Mouse (Mus musculus) liver, embryonic 14.5 days (tissue): ENCODE results near the gene Rab35. TPM values are rescaled to one million over a fixed set of nuclear protein-coding genes. Genes with fewer than 3 reads are reported as not detected.

Source experiments
- ATAC-seq: fragments of 200-750 bp; cut with Nextera tagmentation; 2 replicates; pipeline ENCODE4 v1.8.0; 2017; ENCODE audit warnings: moderate number of reproducible peaks, mild to moderate bottlenecking, moderate library complexity; ENCODE audit not compliant: insufficient read depth
- DNase-seq, 3 experiments: peaks; one replicate each; pipeline ENCODE4 v3.0.0-alpha.2; 2012 to 2013; ENCODE audit warnings: low read depth in 3 of 3, low spot score in 3 of 3
- H3K27ac ChIP-seq: fragments of 300-500 bp; sonication (generic); 2 replicates; pipeline ENCODE4 v1.5.1; 2014; ENCODE audit warnings: moderate library complexity, mild to moderate bottlenecking, control low read depth, inconsistent platforms
- H3K27me3 ChIP-seq: fragments of 300-500 bp; sonication (generic); 2 replicates; pipeline ENCODE4 v1.6.1; 2014; ENCODE audit warnings: mild to moderate bottlenecking, low read length, moderate library complexity; ENCODE audit not compliant: control insufficient read depth, insufficient read depth
- H3K36me3 ChIP-seq: fragments of 300-500 bp; sonication (generic); replicated peaks from 2 replicates; pipeline ENCODE4 v1.6.1; 2014; ENCODE audit warnings: low read depth; ENCODE audit not compliant: control insufficient read depth, insufficient read depth
- H3K4me1 ChIP-seq, 2 experiments: fragments of 200-500 bp in 1 of 2; fragments of 300-500 bp in 1 of 2; sonication (generic) in 1 of 2; replicated peaks; 2 replicates each; pipeline ENCODE4 v1.6.1; 2012 to 2014; ENCODE audit warnings: antibody characterized with exemption in 1 of 2, inconsistent platforms in 1 of 2, low read length in 1 of 2; ENCODE audit not compliant: control insufficient read depth in 2 of 2, insufficient read depth in 2 of 2
- H3K4me2 ChIP-seq: fragments of 300-500 bp; sonication (generic); 2 replicates; pipeline ENCODE4 v1.6.1; 2014; ENCODE audit warnings: low read depth, mild to moderate bottlenecking, control low read depth, moderate library complexity
- H3K4me3 ChIP-seq, 2 experiments: fragments of 200-500 bp in 1 of 2; fragments of 300-500 bp in 1 of 2; sonication (generic) in 1 of 2; 2 replicates each; pipeline ENCODE4 v1.5.1; 2012 to 2014; ENCODE audit warnings: low read depth in 2 of 2, low read length in 2 of 2, mild to moderate bottlenecking in 2 of 2, control low read depth in 1 of 2, inconsistent platforms in 1 of 2, moderate library complexity in 1 of 2; ENCODE audit not compliant: insufficient read depth in 1 of 2
- H3K9ac ChIP-seq: fragments of 300-500 bp; sonication (generic); replicated peaks from 2 replicates; pipeline ENCODE4 v1.6.1; 2014; ENCODE audit warnings: mild to moderate bottlenecking, control low read depth, moderate library complexity
- H3K9me3 ChIP-seq: fragments of 300-500 bp; sonication (generic); 2 replicates; pipeline ENCODE4 v1.6.1; 2016; ENCODE audit warnings: low read length, mixed read lengths; ENCODE audit not compliant: control insufficient read depth
- CTCF ChIP-seq: IDR thresholded peaks from 2 replicates; pipeline ENCODE4 v1.5.1; 2016; ENCODE audit warnings: antibody characterized with exemption, low read depth, control low read depth
- EP300 ChIP-seq: IDR thresholded peaks from 2 replicates; pipeline ENCODE4 v1.6.1; 2016; ENCODE audit warnings: antibody characterized with exemption, low read depth
- WGBS: fragments of 180-500 bp; shearing (Covaris S2); extraction: QIAGEN DNeasy Blood & Tissue Kit; methylation state at CpG from one replicate; pipeline ENCODE4 v1.1.7; 2014; ENCODE audit not compliant: insufficient replicate concordance; 5-methylcytosine and 5-hydroxymethylcytosine counted together
- polyA plus RNA-seq, 2 experiments: library from polyadenylated mRNA; depleted of rRNA in 1 of 2; stranded (reverse) in 1 of 2; unstranded in 1 of 2; fragments of >200 nt; fragmentation: Nextera tagmentation in 1 of 2; extraction: Ambion mirVana in 1 of 2; gene quantifications; 2 replicates each; pipeline versions ENCODE4 v1.2.1 to v1.2.3; 2012 to 2014

The Rab35 gene
- polyA plus RNA-seq, 2 experiments = 14.9 to 28.2 TPM

DNA sequence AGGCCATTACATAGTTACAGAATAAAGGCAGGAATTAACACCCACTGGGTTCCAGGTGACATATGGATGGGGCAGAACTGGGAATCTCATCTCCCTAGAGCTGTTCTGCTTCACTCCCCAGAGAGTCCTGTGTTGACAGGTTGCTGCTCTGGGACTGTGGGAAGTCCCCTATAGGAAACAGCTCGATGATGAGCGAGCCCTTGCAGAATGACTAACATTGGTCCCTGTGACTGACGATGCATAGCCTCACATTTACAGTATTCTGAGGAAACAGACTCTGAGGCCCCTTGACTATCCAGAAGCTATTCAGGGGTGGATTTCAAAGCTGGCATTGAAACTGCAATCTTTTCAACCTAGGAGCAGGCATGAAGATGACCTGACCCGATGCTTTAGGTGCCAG, 2.0 kb upstream of the Rab35 start:
- H3K27me3 ChIP-seq = no peaks in the 10 kb centered on the region
- H3K9ac ChIP-seq = no peak overlapping the region
- ATAC-seq = no peak
- H3K4me2 ChIP-seq = no peak overlapping the region
- H3K27ac ChIP-seq = no peak overlapping the region
- WGBS = 78% methylated on average over 4 of the region's 4 CpGs
- TF ChIP-seq EP300 (no peak), CTCF (no peak)
- no peaks in the 10 kb centered on the region for H3K9me3 ChIP-seq
- no peaks in the 10 kb centered on the region; the same call in 1 of the 2 replicates for H3K36me3 ChIP-seq
- no peak for DNase-seq
- peaks cover 46 to 60% of the 10 kb centered on the region in 2 experiments for H3K4me1 ChIP-seq
- no peak overlapping the region for H3K4me3 ChIP-seq

DNA sequence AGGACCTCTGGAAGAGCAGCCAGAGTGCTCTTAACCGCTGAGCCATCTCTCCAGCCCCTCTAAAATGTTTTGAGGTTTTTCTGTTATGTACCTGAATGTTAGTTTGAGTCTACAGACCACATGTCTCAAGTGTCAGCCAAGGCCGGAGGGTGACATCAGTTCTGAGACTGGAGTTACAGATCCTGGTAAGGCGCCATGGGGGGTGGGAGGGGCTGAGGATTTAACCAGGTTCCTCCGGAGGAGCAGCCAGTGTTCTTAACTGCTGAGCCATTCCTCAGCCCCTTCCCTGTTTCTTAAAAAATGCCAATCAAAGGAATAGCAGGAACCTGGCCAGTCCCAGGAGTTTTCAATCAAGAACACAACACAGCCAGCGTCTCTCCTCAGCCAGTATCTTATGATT, 1.4 kb upstream of the Rab35 start:
- H3K27ac ChIP-seq = no peak overlapping the region; the same call in 1 of the 2 replicates
- no peak overlapping the region for H3K9ac ChIP-seq

DNA sequence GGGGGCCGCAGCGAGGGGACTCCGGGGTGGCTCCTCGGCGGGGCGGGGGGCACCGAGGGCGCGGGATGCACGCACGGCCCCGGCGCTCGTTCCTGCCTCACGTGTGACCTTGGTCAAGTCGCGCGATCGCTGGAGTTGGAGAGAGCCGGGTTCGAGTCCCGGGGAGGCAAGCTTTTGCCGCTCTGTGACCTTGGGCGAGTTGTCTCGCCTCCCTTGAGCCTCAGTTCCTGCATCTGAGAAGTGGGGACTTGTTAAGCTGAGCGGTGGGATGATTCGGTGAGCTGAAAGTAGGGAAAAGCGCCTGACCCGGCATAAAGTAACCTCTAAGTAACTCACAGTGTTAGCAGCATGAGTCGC, 628 bp downstream of the Rab35 start:
- Histone ChIP-seq H3K4me1 (peaks cover 34 to 51% of the 10 kb centered on the region in 2 experiments), H3K36me3 (peaks cover 2% of the 10 kb centered on the region), H3K4me2 (peak overlapping the region; percentile 70), H3K27ac (peak overlapping the region; percentile 86), H3K27me3 (no peaks in the 10 kb centered on the region), H3K4me3 (peak overlapping the region; percentile 79 to 94), H3K9me3 (no peaks in the 10 kb centered on the region), H3K9ac (peak overlapping the region; percentile 95)
- no peak for DNase-seq
- under 1% methylated on average over 29 of the region's 30 CpGs for WGBS
- ATAC-seq = no peak
- TF ChIP-seq CTCF = no peak
- TF ChIP-seq EP300 = no peak

More for the DNA sequence above, 1.4 kb upstream of the Rab35 start:
- ATAC-seq (no peak), DNase-seq (no peak)
- peak overlapping the region; percentile 87 for H3K4me2 ChIP-seq
- peaks cover 48 to 64% of the 10 kb centered on the region in 2 experiments for H3K4me1 ChIP-seq
- peak overlapping the region; percentile 85 to 94; a peak in 2 of 4 replicates for H3K4me3 ChIP-seq
- H3K36me3 ChIP-seq = peaks cover 2% of the 10 kb centered on the region
- no peaks in the 10 kb centered on the region for H3K9me3 ChIP-seq
- TF ChIP-seq CTCF (no peak), EP300 (no peak)
- H3K27me3 ChIP-seq = no peaks in the 10 kb centered on the region
- WGBS = 58% methylated on average over 5 of the region's 5 CpGs

DNA sequence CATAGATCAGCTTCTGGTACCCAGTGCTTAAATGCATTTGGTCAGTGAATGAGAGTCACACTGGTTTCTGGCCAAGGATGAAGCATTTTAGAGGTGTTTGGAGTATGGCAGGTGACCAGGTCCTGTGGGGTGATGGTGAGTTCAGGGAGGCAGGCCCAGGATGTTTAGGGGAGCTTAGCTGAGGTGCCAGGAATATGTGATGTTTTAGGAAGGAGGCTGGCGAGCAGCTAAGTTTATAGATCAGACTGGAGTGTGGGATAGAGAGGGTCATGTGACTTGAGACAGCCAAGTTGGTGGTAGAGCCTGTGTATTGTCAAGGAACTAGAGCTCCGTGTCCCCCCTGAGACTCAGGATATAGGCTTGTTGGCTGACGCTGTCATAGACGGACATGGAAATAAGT, 1.4 kb downstream of the Rab35 start:
- H3K4me3 ChIP-seq = peak overlapping the region; percentile 79 to 94
- WGBS = 49% methylated on average over 4 of the region's 4 CpGs
- peak overlapping the region; percentile 70 for H3K4me2 ChIP-seq
- peak overlapping the region; percentile 86 for H3K27ac ChIP-seq
- no peaks in the 10 kb centered on the region for H3K9me3 ChIP-seq
- peaks cover 27 to 44% of the 10 kb centered on the region in 2 experiments for H3K4me1 ChIP-seq
- no peak for DNase-seq
- ATAC-seq = no peak
- peaks cover 6% of the 10 kb centered on the region for H3K36me3 ChIP-seq
- TF ChIP-seq EP300 = no peak
- no peak for TF ChIP-seq CTCF
- peak overlapping the region; percentile 95 for H3K9ac ChIP-seq
- no peaks in the 10 kb centered on the region for H3K27me3 ChIP-seq

DNA sequence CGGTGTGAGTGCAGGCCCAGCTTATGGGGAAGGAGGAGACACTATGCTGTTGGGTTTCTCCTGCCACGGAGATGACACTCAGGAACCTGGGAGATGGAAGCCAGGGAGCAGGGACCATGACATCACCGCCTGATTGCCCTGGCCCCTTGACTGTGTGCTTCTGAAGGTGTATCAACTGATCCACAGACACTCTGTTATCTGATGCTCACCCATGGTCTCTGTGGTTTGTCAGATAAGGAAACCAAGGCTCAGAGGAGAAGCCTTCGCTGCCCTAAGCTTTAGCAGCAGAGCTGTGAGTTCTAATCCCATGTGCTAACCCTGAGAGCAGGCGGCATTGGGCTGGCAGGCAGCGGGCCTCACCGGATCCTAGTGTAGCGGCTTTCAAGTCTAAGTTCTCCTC, 2.3 kb downstream of the Rab35 start:
- peak; percentile 24 for ATAC-seq
- H3K4me1 ChIP-seq = peaks cover 23 to 35% of the 10 kb centered on the region in 2 experiments
- peak overlapping the region; percentile 70 for H3K4me2 ChIP-seq
- H3K27ac ChIP-seq = peak overlapping the region; percentile 6; the same call in 1 of the 2 replicates
- no peaks in the 10 kb centered on the region for H3K27me3 ChIP-seq
- 35% methylated on average over 8 of the region's 8 CpGs for WGBS
- peak overlapping the region; percentile 79 to 94 for H3K4me3 ChIP-seq
- TF ChIP-seq EP300 = peak; percentile 81
- TF ChIP-seq CTCF = 0 out of 2 replicates have a peak, but pooled peaks have one; percentile 2
- peak; percentile 68 to 76 (median 74) for DNase-seq
- no peaks in the 10 kb centered on the region for H3K9me3 ChIP-seq
- H3K36me3 ChIP-seq = peaks cover 14% of the 10 kb centered on the region
- peak overlapping the region; percentile 95 for H3K9ac ChIP-seq
